Mouse (Mus musculus): Measurements from ENCODE around the gene Poc1a.

DNA sequence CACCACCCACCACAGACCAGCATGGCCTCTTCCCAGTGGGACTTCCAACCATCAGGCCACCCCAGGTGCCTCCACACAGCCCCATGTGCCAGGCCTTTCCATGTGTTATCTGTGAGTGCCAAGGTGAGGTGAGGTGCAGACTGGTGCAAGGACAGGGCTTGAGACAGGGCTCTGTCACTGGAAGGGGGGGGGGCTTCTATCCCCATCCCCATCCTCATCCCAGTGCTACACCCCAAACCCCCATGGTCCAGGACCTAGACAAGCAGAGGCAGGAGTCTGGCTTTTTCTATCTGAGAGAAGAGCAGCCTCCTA, 75.1 kb downstream of the Poc1a start:
- TF ChIP-seq CTCF (IDR thresholded peaks at IDR 0.05; ENCODE audit: control insufficient read depth, insufficient read depth, insufficient replicate concordance, low read depth, low read length): no peak
- TF ChIP-seq POLR2A (IDR thresholded peaks at IDR 0.05; ENCODE audit: control insufficient read depth, low read depth, low read length): no peak
